Mouse (Mus musculus): ENCODE measurements around the gene Mark2.
"Not testable (repeated sequence)": the region's sequence is repeated elsewhere in the genome, so short reads cannot be mapped to it uniquely, and the experiment has no call there.

The Mark2 gene

DNA sequence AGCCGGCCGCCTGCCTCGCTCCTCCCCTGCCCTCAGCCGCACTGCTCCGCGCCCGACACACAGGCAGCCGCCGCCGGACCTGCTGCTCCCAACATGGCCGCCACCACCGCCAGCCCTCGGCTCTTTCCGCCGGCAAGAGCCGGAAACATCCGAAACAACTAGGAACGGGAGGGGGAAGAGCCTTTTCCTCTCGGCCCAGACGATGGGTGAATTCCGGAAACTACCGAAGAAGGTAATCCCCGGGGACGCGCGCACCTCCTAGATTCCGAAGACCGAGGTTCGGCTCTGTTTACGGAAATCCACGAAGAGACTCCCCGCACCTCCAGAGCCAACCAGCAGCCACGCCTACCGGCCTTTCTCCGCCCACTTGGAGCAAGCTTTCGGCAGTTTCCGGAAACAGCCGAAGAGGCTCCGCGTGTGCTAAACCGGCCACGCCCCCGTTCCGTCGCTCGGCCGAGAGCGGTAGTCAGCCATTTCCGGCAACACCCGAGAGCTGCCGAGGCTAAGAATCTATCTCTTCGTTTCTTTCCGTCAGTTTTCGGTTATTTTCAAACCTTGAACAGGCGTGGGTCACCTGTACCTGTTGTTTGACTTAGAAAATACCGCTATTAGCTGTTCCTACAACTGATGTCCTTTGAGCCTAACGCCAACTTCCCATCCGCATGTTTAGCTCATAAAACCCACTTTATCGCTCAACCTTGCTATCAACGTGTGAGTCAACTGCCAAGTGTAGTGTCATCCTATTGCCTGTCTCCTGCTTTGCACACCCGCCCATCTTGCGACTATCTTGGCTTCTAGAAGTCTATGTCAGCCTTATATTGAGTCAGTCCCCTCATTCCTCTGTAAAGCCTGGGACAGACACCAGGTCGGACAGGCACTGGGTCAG, at the start of gene Mark2:
Gene Mark2, minus strand, starts transcription at position 349 of the 886 bp plus-strand sequence.
- peak; percentile 99 for DNase-seq (ENCODE audit: low spot score)

DNA sequence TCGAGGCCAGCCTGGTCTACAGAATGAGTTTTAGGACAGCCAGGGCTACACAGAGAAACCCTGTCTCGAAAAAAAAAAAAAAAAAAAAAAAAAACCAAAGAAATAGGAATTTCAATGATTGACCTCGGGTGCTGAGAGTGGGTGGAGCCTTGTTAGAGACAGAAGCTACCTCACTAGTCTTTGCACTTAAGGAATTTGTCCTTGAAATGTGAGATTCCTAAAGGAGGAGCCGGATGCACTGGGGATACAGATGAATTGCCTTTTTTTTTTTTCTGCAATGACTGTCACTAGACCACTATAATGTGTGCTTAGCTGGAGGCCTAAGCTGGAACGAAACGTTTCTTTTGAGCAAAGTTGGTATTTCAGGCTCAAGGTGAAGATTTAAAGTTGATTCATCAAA, 46.8 kb upstream of the Mark2 start:
- DNase-seq (ENCODE audit: low spot score), result no peak

DNA sequence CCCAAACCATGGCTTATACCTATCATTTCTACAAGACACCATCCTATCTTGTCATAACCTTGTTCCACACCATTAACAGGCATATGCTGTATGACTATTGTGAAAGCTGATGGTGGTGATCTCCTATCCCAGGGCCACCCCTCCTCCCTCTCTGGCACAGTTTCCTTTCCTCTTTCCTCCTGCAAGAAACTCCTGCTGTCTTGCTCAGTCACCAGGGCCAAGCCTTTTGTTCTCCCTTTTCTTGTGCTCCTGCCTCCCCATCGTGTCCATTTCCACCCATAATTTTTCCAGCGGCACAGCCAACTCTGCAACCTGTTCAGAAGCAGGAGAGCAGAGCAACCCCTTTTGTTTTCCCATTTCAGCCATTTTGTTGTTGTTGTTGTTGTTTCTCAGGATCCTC, 44.4 kb upstream of the Mark2 start:
- no peak for DNase-seq (ENCODE audit: low spot score)

DNA sequence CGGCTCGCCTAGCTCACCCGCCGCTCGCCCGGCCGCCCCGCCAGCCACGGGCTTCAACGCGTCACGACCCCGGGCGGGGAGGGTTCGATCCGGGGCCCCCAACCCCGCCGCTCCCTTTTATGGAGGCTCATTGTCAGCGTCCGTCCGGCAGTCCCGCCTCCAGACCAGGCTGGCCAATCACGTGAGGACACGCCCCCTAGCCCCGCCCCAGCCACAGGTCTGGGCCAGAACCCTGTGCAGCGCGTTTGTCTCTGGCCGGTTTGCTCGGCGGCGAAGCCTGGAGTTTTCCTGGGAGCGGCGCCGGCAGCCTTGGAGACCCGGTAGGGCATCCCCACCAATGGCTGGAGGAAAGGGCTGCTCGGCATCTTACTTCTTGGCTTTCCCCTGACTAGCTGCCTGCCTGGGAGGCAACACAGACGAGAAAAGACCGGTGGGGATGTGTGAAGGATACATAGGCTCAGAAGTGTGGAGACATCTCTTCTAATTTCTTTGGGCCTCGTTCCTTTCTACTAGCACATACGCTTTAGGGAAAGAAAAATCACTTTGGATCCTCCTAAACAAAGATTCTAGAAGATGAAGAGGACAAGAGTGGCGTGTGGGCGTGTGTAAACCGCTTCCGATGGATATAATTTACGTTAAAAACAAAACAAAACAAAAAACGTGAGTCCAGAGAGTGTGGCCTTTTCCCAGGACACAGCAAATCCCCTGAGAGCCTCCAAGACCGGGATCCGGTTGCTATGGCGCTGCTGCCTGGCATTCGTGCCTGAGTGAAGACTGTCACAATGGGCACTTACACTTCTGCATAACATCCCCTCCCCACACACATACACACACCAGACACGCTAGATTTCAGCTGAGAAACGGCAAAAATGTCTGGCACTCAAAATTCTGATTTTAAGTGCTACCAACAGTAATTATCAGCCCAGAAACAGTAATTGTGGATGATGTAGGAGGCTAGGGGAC, 41.5 kb upstream of the Mark2 start, which contains the start of gene Spindoc:
Gene Spindoc, minus strand, starts transcription at position 92 of the 963 bp plus-strand sequence.
- DNase-seq (ENCODE audit: low spot score), result peak; percentile 95

DNA sequence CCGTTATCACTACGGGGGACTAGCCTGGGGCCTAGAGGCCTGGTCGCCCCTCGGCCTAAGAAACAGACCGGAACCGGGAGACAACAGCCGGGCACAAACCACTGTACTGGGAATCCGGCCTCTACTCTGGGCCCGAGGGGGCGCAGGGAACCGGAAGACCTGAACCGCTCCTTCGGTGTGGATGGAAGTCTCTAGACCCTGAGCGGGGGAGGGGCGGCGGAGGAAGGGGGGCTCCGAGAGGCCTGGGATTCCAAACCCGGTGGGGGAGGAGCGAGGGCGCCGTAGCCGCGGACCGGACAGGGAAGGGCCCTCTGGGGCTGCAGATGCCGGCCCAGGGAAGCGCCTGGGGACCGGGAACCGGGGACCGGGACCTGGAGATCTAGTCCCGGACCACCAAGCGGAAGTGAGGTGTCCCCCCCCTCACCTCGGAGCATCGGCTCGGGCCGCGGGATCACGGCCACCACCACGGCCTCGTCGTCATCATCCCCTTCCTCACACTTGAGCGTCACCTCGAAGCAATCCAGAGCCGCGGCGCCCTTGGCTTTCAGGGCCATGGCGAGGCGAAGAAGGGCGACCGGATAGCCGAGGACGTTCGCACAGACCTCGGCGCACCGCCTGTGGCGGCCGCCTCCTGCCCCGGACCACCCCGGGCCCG, 40.7 kb upstream of the Mark2 start:
- DNase-seq (ENCODE audit: low spot score), result peak; percentile 17

DNA sequence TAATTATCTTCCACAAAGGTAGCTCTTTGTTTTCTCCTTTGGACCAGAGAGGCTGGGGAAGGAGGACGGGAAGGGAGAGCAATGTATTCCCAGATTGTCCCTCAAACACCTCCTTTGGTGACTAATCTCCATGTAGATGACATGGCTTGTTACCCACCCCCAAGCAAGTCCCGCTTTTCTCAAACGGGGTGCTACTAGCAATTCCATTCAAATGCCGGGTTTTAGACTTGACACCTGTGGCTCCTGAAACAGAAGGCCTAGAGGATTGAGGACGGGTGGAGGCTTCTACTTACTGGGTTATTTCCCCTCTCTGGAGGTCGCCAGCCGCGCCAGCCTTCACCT, 40.2 kb upstream of the Mark2 start:
- no peak for DNase-seq (ENCODE audit: low spot score)

DNA sequence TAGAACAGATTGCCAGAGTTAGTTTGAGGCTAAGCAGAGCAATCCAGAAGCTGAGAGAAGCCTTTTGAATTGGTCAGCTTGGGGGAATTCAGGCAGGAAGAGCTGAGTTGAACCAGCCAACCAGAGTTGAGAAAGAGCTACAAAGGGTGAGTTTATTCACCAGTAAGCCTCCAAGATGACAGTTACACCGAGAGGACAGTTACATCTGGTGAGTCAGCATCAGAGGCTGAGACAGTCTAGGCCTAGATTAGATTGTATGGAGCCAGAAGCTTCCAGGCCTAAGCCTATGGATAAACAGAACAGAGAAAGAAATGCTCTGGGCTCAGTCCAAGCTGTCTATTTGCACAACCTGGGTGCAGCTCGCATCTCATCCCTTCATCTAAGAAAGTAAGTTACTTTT, 36.0 kb upstream of the Mark2 start:
- no peak for DNase-seq (ENCODE audit: low spot score)

DNA sequence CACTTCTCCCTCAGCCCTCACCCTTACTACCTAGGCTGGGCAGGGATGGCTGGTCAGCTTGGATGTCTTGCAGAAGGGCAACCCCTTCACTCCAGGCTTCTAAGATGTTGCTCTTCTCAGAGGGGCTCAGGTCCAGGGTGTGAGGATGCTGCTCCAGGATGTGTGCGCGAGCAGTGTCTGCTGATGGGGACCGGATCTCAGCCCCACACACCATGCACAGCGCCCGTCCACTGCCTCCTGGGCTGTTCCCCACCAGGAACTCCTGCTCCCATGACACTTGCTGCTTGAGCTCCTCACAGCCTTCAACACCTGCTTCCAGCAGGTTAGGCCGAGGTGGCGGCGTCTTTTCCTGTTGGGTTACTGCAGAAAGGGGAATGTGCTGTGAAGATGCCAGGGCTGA, 32.8 kb upstream of the Mark2 start:
- no peak for DNase-seq (ENCODE audit: low spot score)

DNA sequence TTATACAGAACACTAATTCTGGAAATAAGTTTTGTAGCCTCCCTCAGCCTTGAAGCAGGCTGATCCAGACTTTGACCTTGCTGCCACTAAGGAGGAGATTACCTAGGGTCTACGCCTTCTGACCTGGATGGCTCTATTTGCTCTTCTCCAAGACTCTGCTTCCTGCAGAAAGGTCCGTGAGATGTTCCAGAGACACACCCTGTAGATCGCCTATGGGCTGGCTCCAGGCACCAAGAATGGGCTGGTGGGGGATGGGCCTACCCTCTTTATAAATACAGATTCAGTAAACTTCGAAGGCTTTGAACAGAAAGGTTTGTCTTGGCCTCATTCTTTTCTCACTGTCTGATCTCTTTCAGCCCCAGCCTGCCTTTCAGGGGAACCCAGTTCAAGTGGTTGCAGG, 27.8 kb upstream of the Mark2 start:
- DNase-seq (ENCODE audit: low spot score), result not testable (repeated sequence)

DNA sequence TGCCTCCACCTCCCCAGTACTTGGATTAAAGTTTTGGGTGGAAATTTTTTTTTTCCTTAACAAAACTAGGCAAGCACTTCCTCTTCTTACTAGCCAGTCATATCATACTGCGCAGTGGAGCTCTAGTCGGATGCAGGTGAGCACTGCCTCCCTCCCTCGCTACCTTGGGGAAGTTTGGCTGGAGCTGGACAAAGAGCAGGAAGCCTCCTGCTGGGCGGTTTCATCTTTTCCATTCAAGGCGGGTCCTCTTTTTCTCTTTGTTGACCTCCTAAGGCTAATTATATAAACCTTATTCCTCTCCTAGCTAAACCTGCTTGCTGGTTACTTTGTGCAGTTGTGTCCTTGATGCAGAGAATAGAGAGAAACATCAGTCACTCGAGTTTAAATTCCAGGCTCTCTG, 12.0 kb upstream of the Mark2 start:
- DNase-seq (ENCODE audit: low spot score), result no peak

DNA sequence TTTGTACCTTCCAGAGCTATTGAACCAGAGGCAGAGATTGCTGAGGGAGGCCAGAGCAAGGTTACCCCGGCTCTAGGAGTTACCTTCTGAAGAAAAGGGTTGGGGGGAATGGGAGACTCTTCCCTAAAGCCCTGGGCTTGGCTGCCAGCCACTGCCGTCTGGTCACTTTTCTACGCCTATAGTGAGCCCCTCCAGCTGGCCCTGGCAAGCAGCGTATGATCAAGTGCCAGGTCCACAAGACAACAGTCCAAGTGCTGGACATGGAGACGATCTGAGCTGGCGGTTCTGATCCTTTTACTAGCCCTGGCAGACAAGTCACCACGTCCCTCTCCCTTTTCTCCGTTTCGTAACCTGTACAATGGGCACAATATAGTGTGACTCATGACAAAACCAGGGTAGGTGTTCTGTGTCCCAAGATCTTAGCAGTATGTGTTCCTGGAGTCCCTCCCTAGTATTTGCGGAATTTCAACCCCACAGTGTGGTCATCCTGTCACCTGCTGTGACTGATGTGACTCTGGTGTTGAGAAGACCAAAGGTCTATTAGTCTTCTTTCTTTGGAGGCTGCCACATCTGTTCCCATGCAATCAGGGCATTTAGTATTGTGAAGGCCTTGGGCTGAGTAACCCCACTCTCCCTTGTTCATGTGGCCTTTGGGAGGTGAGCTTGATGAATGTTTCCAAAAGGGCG, 11.3 kb upstream of the Mark2 start:
- DNase-seq (ENCODE audit: low spot score), result no peak

DNA sequence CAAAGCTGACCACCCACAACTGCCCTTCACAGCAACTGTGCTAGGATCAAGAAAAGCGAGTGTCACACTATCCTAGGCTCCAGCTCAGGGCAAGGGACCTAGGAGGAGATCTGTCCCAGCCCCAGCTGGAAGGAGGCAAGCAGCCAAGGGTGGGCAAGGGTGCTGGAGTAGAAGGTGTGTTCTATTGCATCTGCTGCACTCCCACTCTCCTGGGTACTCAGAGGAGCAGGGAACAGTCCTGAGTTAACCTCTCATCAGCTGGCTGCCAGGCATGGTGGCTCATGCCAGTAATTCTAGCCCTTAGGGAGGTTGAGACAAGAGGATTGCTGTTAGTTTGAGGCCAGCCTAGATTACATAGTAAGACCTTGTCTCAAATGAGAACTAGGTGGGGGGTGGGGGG, 8.3 kb upstream of the Mark2 start:
- no peak for DNase-seq (ENCODE audit: low spot score)

DNA sequence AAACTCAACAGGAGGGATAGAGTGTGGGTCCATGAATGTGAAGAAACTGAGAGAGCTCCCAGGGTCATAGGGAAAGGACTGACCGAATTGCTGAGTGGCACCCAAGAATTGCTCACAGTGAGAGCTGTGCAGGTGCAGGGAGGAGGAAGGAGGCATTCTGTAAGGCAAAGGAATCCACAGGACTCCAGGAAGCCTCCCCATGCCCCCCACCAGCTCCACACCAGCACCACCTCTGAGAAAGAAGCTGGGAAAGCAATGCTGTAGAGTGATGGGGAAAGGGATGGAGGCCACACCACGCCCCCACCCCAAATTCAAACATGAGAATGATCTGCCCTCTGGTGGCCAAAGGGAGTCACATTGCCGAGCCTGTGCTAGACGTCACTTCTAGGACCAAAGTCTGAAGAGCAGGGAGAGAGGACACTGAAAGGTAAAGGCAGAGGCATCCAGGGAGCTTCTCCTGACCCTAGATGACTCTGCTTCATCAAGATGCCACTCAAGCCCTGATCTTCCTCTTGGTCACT, 3.6 kb upstream of the Mark2 start:
- DNase-seq (ENCODE audit: low spot score), result peak; percentile 36

DNA sequence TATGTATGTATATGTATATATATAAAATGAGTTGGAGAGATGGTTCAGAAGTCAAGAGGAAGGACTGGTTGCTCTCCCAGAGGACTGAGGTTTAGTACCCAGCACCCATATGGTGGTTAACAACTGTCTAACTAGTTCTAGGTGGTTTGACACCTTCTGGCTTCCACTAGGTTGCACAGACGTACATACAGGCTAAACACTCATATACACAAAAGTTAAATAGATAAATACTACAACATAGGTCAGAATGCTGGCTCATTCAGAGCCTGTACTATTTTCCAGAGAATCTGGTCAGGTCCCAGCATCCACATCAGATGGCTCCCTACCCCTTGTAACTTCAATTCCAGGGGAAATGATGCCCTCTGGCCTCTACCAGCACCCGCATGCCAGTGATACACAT, 986 bp upstream of the Mark2 start:
- DNase-seq (ENCODE audit: low spot score), result no peak

DNA sequence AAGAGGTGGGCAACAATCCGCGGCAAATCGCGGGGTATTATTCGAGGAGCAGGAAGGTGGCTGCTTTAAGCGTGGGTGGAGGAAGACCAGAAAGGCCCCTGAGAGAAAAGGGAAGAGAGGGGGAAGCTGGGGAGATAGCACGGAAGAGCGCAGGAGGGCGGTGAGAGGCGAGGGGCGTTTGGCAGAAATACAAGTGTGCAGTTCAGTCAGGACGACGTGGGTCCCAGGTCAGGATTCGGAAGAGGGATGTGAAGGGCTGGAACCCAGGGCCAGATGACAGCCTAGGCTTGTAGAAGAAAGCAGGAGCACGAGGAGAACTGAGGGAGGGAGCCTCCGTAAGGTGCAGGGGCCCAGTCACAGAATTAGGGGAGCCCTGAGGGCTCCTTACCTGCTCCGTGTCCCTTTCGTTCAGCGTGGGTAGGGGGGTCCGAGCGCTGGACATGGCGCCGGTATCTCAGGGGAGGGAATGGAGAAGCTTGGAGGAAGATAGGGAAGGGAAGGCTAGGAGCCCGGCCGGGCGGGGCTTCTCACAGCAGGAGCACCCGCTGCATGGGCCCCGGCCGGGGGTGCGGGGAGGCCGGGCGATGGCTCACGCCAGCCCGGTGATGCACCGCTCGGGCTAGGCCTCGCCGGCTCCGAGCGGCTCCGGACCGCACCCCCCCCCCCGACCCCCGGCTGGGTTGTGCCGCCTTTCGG, 732 bp downstream of the Mark2 start:
- DNase-seq (ENCODE audit: low spot score), result no peak

DNA sequence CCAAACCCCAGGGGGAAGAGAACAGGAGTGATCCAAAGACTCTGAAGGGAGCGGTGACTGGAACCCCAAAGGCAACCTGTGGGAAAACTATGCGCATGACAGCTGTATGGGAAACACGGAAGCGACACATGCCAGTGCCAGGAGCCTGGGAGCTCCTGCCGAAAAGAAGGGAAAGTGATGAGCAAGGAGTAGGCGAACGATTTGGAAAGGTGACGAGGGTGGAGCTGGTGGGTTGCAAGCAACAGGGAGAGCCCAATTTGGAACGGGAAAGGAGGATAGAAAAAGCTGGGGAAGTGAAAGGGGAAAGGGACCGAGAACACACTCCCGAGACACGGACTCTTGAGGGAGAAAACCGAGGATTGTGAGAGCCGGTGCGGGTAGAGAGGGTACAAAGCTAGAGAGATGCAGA, 1.3 kb downstream of the Mark2 start:
- DNase-seq (ENCODE audit: low spot score), result peak; percentile 53

DNA sequence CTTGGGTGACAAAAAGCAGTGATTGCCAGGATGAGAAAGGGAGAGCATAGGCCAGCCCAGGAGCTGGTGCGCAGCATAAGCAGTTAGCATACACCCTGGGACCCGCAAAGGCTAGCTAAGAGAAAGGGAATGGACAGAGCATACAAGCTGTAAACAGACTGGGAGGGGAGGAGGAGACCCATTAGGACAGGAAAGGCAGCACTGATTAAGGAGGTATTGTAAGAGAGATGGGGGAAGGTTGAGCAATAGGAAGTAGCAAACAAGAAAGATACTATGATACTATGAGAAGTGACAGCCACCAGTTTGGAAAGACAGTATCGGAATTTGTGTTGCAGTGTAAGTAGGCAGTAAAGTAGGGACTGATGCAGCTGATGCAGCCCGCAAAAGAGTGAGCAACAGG, 1.8 kb downstream of the Mark2 start:
- DNase-seq (ENCODE audit: low spot score), result no peak

DNA sequence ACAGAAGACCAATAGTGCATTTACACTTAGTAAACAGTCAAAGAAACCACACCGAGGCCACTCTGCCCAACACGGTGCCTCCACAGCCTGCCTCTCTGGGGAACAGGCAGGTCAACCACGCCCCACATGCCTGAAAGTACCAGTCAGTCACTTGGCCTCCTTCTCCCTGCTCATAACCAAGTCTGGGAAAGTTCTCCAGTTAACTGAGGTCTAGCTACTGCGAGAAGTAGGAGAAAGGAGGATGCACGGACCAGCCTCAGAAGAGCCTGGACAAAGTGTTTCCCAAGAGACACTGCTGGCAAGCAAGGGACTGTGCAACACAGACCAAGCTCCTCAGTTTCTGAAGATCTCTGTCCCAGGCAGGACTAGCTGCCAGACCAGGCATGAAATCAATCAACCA, 2.6 kb downstream of the Mark2 start:
- DNase-seq (ENCODE audit: low spot score), result no peak

DNA sequence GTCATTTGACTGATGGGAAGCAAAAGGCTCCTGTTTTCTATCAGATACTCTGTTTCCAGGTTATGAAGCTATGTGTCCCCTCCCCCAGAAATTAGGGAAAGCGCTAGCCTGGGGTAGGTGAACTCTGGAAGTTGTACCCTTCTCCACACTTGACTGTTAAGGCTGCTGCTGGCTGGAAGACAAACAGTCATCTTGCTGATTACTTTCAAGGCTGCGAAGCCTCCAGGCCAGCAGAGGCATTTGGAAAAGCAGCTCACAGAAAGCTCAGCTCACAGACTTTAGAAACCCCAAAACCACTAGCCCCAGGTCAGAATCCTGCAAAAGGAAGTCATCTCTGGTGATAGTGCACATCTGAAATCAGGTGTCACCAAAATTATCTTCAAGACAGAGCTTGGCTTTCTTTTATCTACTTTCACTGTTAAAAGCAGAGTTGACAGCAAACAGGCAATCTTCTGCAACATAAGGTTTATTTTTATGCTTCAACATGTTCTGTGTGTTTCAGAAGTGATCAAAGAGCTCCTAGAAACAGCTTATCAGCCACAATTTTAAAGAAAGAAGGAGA, 3.8 kb downstream of the Mark2 start:
- no peak for DNase-seq (ENCODE audit: low spot score)

DNA sequence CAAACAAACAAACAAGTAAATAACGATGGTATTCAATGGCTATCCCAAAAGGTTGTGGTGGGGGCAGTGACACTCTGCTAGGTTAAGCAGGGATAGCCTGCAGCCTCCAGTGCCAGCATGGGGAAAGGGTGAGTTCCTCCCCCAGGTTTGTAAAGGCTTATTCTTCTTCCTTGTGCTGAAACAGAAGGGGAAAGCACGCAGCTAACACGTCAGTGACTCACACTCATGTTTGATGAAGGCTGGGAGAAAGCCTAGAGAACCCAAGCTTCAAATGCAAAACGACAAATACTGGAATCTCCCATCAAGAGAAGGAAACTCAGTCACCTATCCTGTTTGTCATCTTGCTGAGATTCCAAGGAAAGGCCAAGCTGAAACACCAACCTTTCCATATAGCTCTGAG, 6.0 kb downstream of the Mark2 start:
- no peak for DNase-seq (ENCODE audit: low spot score)

DNA sequence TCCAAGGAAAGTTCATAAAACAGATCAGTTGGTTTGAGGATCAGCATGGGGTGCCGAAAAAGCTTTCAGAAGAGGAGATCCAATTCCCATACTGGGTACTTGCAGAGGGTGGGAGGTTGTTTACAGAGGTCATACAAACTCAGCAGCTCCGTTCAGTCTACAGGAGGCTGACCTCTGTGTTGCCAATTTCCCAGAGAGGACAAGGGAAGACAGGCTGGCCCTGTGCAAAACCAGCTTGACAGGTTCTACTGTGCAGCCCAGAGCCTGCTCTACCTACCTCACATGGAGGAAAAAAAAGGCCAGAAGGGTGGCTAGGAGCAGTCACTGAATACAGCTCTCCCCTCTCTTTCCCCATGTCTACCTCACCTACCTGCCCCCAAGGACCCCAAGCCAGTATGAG, 7.6 kb downstream of the Mark2 start:
- no peak for DNase-seq (ENCODE audit: low spot score)

Measured in left cerebral cortex, adult 11 months (tissue).